Mouse (Mus musculus): ENCODE measurements at regions not wholly inside any gene's neighbourhood (a gene's known extent, or its start where the extent isn't known, plus 50 kb on each side); places are given as distances from the start of the nearest gene placed in this dataset.

GRCm38 (mm10) chr12:38928786-38929351, 149.7 kb downstream of the Etv1 start:
- DNase-seq = peak; percentile 30

- DNase-seq = no peak
Observed at GRCm38 (mm10) chr12:38929644-38930043, 150.5 kb downstream of the Etv1 start.

- no peak for DNase-seq
Observed at GRCm38 (mm10) chr12:38931769-38932168, 152.6 kb downstream of the Etv1 start.

DNA sequence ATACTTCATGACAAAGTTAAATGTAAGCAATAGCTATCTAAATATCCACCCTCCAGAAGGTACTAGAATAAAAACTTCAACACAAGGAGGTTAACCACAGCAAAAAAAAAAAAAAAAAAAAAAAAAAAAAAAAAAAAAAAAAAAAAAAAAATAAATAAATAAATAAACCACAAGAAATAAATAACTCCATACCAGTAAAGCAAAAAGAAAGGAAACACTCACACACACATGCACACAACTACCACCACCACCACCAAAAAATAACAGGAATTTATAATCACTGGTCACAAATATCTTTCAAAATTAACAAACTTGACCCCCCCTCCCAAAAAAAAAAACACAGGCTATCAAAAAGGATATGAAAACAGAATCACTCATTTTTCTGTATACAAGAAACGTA, 180.4 kb downstream of the Etv1 start:
- DNase-seq = no peak

DNA sequence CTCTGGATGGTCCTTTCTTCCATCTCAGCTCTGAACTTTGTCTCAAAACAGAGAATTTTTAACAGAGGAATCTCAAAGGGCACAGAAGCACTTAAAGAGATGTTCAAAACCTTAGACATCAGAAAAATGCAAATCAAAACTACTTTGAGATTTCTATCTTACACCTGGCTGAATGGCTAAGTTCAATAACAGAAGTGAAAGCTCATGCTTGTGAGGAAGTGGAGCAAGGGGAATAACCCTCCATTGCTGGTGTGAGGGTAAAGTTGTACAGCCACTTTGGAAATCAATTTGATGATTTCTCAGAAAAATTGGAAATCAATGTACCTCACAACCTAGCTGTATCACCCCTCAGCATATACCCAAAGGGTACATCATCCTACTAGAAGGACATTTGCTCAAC, 183.1 kb downstream of the Etv1 start:
- DNase-seq = no peak

DNA sequence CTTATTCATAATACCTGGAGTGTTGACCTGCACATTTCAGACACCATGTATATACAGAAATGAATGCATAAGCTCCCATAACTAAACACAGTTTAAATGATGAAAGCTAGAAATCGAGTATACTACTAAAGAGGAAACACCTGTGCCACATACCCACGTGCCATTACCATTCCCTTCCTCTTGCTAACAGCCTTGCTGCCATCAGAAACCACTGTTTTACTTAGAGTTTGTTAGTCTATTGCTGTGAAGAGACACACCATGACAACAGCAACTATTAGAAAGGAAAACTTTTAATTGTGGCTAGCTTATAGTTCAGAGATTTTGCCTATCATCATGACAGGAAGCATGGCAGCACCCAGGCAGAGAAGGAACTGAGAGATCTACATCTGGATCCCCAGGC, 191.2 kb downstream of the Etv1 start:
- DNase-seq = no peak

- no peak for DNase-seq
Observed at GRCm38 (mm10) chr12:38972205-38972604, 193.0 kb downstream of the Etv1 start.

DNA sequence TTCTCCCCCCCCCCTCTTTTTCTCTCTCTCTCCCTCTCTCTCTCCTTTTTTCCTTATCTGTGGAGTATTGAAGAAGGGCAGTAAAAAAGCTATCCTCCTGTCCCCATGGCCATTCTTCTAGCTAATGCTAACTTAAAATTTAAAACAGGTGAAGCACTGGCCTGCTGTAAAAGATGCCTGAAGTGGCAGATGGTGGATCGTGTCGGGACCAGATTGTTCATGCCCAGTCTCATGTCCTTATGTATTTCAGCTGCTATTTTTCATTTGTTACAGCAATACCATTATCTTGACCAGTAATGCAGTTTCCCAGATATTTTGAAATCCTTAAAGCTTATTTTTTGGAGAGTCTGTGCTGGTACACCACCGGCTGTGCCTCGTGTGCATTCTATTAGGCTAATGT, 196.3 kb downstream of the Etv1 start:
- DNase-seq = peak; percentile 49

DNA sequence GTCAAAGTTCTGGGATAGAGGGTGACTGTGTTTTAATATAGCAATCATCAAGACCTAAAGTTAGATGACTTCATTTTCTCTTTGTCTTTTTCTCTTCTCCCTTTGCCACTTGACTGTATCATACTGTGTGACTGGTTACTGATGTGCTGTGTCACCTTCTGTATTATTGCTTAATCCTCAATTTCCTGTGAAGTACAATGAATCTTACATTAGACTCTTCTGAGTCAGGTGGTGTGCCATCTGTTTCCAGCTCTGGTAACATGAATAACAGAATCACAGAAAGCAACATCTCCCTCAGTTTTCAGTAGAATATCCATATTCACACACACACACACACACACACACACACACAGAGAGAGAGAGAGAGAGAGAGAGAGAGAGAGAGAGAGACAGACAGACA, 203.2 kb downstream of the Etv1 start:
- DNase-seq = no peak

DNA sequence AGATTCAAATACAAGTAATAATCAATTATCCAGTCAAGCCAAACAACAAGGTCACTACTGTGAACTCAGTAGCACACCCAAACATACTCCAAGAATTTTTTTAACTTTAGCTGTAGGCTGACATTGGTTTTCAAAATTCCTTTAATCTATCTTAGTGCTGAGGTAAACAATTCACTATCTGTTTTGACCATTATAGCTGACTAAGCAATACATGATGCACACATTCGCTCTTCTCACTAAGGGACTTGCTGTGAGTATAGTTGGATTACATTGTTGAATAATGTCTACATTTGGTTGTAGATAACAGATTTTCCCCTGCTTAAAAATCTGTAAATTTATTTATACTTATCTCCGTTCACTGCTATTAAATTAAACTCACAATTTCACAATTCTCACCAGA, 206.7 kb downstream of the Etv1 start:
- DNase-seq = no peak

- no peak for DNase-seq
Observed at GRCm38 (mm10) chr12:38986346-38986745, 207.2 kb downstream of the Etv1 start.

GRCm38 (mm10) chr12:38987277-38987676, 208.1 kb downstream of the Etv1 start:
- DNase-seq = no peak

GRCm38 (mm10) chr12:38987819-38988218, 208.6 kb downstream of the Etv1 start:
- no peak for DNase-seq

- no peak for DNase-seq
Observed at GRCm38 (mm10) chr12:39027179-39027578, 248.0 kb downstream of the Etv1 start.

DNA sequence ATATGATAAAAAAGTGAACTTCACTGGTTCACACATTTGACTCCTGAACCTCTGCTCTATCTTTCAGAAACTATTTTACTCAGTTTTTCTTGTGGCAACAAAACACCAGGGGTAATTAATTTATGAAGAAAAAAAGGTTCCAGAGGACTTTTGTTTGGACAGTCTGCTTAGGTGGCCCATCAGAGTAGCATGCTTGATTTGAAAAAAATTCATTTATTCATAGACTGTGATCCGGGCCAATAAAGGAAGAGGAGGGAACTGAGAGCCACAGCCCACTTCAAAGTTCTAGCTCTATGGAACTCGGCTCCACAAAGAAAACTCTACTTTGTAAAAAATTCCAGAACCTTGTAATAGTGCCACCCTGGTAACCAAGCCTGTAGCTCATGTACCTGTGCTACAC, 248.8 kb downstream of the Etv1 start:
- no peak for DNase-seq

DNA sequence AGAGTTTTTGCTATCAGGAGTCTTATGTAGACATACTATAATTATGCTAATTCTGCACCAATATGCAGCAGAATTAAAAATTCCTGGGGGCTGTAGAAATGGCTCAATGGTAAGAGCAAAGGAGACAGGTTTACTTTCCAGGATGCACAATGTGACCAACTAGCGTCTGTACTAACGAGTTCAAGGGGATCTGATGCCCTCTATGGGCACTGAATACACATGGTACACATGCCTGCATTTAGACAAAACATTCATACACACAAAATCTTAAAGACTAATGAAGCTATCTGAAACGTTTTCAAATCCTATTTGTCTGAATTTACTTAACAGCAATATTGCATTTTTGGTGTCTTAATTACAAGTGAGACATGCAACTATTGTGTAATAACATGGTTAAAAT, 254.8 kb downstream of the Etv1 start:
- no peak for DNase-seq

- no peak for DNase-seq
Observed at GRCm38 (mm10) chr12:39036466-39037037, 257.4 kb downstream of the Etv1 start.

DNA sequence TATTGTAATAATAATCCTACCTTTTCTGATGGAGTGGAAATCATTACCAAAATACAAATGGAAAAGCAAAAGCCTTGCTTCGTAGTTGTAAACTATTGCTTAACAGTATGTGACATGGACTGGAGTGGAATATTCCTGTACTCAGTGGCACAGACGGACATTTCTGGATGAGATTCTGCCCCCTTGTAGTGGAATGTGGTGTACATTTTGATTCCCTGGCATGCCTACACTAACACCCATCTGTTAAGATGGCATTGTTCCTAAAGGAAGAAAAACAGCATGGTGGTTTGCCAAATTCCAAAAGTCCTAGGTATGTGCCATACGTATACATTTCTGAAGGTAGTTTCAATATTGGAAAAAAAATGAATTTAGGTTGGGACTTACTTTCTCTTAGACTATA, 258.9 kb downstream of the Etv1 start:
- DNase-seq = peak; percentile 87

DNA sequence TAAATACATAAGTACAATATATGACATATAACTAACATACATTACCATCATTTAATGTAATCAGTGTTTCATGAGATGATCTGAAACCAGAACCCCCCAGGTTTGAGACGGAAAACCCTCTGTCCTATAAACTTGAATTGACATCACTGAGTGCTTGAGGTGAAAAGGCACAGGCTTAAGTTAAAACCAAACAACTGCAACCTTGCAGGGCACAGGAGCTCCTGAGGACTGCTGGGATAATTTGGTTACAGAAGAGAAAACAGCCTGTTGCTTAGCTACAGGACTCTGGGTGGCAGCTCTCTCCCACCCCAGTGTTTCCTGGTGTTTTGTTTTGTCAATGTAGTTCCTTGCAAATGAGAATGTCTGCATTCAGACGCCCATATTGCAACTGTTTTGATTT, 259.5 kb downstream of the Etv1 start:
- no peak for DNase-seq

- no peak for DNase-seq
Observed at GRCm38 (mm10) chr12:39047126-39047525, 267.9 kb downstream of the Etv1 start.

DNA sequence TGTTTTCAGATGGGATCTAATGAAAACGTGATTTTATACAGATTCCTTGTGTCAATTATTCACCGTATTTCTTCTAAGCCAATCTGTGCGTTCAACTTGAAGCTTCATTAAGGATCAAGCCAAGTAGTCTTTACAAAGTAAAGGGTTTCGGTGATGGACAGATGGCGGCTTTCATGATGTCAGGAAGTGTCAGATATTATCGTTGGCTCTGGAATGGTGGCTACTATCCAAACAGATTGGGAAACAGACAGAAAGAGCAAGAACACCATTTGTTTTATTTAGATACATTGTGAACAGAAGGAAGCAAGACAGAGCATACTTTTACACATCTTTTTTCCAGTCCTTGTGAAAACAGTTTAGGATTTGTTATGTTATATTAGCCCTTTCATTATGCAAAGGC, 269.3 kb downstream of the Etv1 start:
- DNase-seq = peak; percentile 90

DNA sequence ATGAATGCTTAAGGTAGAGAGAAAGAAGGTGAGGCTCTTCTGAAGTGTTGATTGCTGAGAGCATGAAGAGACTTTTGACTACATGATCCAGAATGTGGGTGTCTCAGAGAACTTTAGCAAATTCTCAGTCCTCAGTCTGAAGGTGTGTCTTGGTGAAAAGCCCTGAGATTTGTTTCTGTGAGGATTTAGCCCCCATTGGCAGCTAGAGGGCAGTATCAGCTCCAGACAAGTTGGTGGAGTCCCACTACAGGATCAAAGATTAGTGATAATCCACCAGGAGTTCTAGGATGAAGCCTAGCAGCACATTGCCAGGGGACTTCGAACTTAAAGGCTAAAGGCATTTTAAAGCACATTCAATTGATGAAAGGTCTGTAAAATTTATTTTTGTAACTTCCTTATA, 269.8 kb downstream of the Etv1 start:
- DNase-seq = peak; percentile 62

GRCm38 (mm10) chr12:39070331-39071045, 291.3 kb downstream of the Etv1 start:
- no peak for DNase-seq

- DNase-seq = peak; percentile 79
Observed at GRCm38 (mm10) chr12:39073289-39074022, 294.3 kb downstream of the Etv1 start.
